Mouse (Mus musculus) limb, embryonic 11.5 days (tissue): ENCODE measurements around the gene Stard13. TPM values are rescaled to one million over a fixed set of nuclear protein-coding genes. Genes with fewer than 3 reads are reported as not detected.

Experiments
- ATAC-seq: fragments of 200-750 bp; cut with Nextera tagmentation; 2 replicates; pipeline ENCODE4 v1.8.0; 2017; ENCODE audit warnings: low read depth; ENCODE audit not compliant: insufficient number of reproducible peaks, low FRiP score, low TSS enrichment
- DNase-seq: peaks from one replicate; pipeline ENCODE4 v3.0.0-alpha.2; 2015; ENCODE audit warnings: low spot score
- H3K27ac ChIP-seq: fragments of 300-500 bp; sonication (generic); replicated peaks from 2 replicates; pipeline ENCODE4 v1.5.1; 2014; ENCODE audit warnings: low read depth, mild to moderate bottlenecking, low read length
- H3K27me3 ChIP-seq: fragments of 300-500 bp; sonication (generic); 2 replicates; pipeline ENCODE4 v1.6.1; 2014; ENCODE audit warnings: mild to moderate bottlenecking, low read length, mixed read lengths; ENCODE audit not compliant: control insufficient read depth, insufficient read depth
- H3K36me3 ChIP-seq: fragments of 300-500 bp; sonication (generic); 2 replicates; pipeline ENCODE4 v1.6.1; 2014; ENCODE audit warnings: mild to moderate bottlenecking, low read length, moderate library complexity, mixed read lengths; ENCODE audit not compliant: control insufficient read depth, insufficient read depth
- H3K4me1 ChIP-seq: fragments of 300-500 bp; sonication (generic); 2 replicates; pipeline ENCODE4 v1.6.1; 2014; ENCODE audit warnings: low read length, mixed read lengths; ENCODE audit not compliant: control insufficient read depth, insufficient read depth
- H3K4me2 ChIP-seq: fragments of 300-500 bp; sonication (generic); 2 replicates; pipeline ENCODE4 v1.6.1; 2014; ENCODE audit warnings: low read depth, mild to moderate bottlenecking, moderate library complexity; ENCODE audit not compliant: severe bottlenecking
- H3K4me3 ChIP-seq: fragments of 300-500 bp; sonication (generic); 2 replicates; pipeline ENCODE4 v1.5.1; 2014; ENCODE audit warnings: low read depth, low read length
- H3K9ac ChIP-seq: fragments of 300-500 bp; sonication (generic); 2 replicates; pipeline ENCODE4 v1.6.1; 2014; ENCODE audit warnings: mild to moderate bottlenecking, low read length
- H3K9me3 ChIP-seq: fragments of 300-500 bp; sonication (generic); 2 replicates; pipeline ENCODE4 v1.6.1; 2016; ENCODE audit warnings: low read length; ENCODE audit not compliant: control insufficient read depth
- WGBS: fragments of 180-500 bp; shearing (Covaris S2); extraction: QIAGEN DNeasy Blood & Tissue Kit; methylation state at CpG from one replicate; pipeline ENCODE4 v1.1.7; 2014; 5-methylcytosine and 5-hydroxymethylcytosine counted together
- polyA plus RNA-seq: library from polyadenylated mRNA; unstranded; fragments of >200 nt; fragmentation: Nextera tagmentation; extraction: Ambion mirVana; gene quantifications from 2 replicates; pipeline ENCODE4 v1.2.1, GENCODE M21; 2014

Stard13 gene
- polyA plus RNA-seq, 1 experiment from 2014 or later = 3.7 TPM

GRCm38 (mm10) chr5:151218689-151219115 is 14.9 kb downstream of the Stard13 start:
- Histone ChIP-seq H3K4me1 (0 out of 2 replicates have a peak, but pooled peaks cover 4% of the 10 kb centered on the region), H3K27ac (no peak overlapping the region), H3K36me3 (no peaks in the 10 kb centered on the region), H3K9me3 (no peaks in the 10 kb centered on the region), H3K4me2 (no peak overlapping the region), H3K9ac (no peak overlapping the region), H3K27me3 (no peaks in the 10 kb centered on the region), H3K4me3 (no peak overlapping the region)
- ATAC-seq = no peak
- DNase-seq = no peak
- 72% methylated on average over 6 of the region's 6 CpGs for WGBS

- H3K9ac ChIP-seq = no peak overlapping the region
- ATAC-seq (no peak), DNase-seq (no peak)
- WGBS = 85% methylated on average over 3 of the region's 3 CpGs
- no peaks in the 10 kb centered on the region for H3K27me3 ChIP-seq
- H3K36me3 ChIP-seq = no peaks in the 10 kb centered on the region
- H3K4me2 ChIP-seq = no peak overlapping the region
- H3K4me1 ChIP-seq = no peaks in the 10 kb centered on the region
- no peak overlapping the region for H3K4me3 ChIP-seq
- no peak overlapping the region for H3K27ac ChIP-seq
- no peaks in the 10 kb centered on the region for H3K9me3 ChIP-seq
These were observed 20.5 kb downstream of the Stard13 start for GRCm38 (mm10) chr5:151213097-151213496.

GRCm38 (mm10) chr5:151210869-151211268 is 22.8 kb downstream of the Stard13 start:
- DNase-seq (no peak), ATAC-seq (no peak)
- Histone ChIP-seq H3K9me3 (no peaks in the 10 kb centered on the region), H3K27me3 (no peaks in the 10 kb centered on the region), H3K4me3 (no peak overlapping the region), H3K36me3 (no peaks in the 10 kb centered on the region), H3K4me1 (no peaks in the 10 kb centered on the region), H3K27ac (no peak overlapping the region), H3K9ac (no peak overlapping the region), H3K4me2 (no peak overlapping the region)
- 92% methylated on average over 1 of the region's 1 CpGs for WGBS

GRCm38 (mm10) chr5:151210060-151210459 is 23.6 kb downstream of the Stard13 start:
- no peak overlapping the region for H3K4me2 ChIP-seq
- H3K4me1 ChIP-seq = no peaks in the 10 kb centered on the region
- DNase-seq = no peak
- ATAC-seq = no peak
- H3K36me3 ChIP-seq = no peaks in the 10 kb centered on the region
- 80% methylated on average over 2 of the region's 2 CpGs for WGBS
- H3K4me3 ChIP-seq = no peak overlapping the region
- H3K9ac ChIP-seq = no peak overlapping the region
- H3K9me3 ChIP-seq = no peaks in the 10 kb centered on the region
- H3K27ac ChIP-seq = no peak overlapping the region
- no peaks in the 10 kb centered on the region for H3K27me3 ChIP-seq

GRCm38 (mm10) chr5:151205017-151205416 is 28.6 kb downstream of the Stard13 start:
- no peak for DNase-seq
- no peak for ATAC-seq
- Histone ChIP-seq H3K4me3 (no peak overlapping the region), H3K36me3 (no peaks in the 10 kb centered on the region), H3K4me2 (no peak overlapping the region), H3K4me1 (no peaks in the 10 kb centered on the region), H3K27ac (no peak overlapping the region), H3K9me3 (no peaks in the 10 kb centered on the region), H3K9ac (no peak overlapping the region), H3K27me3 (no peaks in the 10 kb centered on the region)
- WGBS = 92% methylated on average over 4 of the region's 4 CpGs

GRCm38 (mm10) chr5:151202925-151203324 is 30.7 kb downstream of the Stard13 start:
- DNase-seq = no peak

GRCm38 (mm10) chr5:151201220-151201619 is 32.4 kb downstream of the Stard13 start:
- H3K9ac ChIP-seq = no peak overlapping the region
- ATAC-seq = no peak
- H3K36me3 ChIP-seq = no peaks in the 10 kb centered on the region

More at GRCm38 (mm10) chr5:151202925-151203324, 30.7 kb downstream of the Stard13 start:
- Histone ChIP-seq H3K27ac (no peak overlapping the region), H3K4me3 (no peak overlapping the region), H3K36me3 (no peaks in the 10 kb centered on the region), H3K27me3 (no peaks in the 10 kb centered on the region), H3K9ac (no peak overlapping the region), H3K4me1 (no peaks in the 10 kb centered on the region), H3K4me2 (no peak overlapping the region), H3K9me3 (no peaks in the 10 kb centered on the region)
- 85% methylated on average over 5 of the region's 5 CpGs for WGBS
- no peak for ATAC-seq

GRCm38 (mm10) chr5:151199235-151199634 is 34.4 kb downstream of the Stard13 start:
- Histone ChIP-seq H3K36me3 (no peaks in the 10 kb centered on the region), H3K4me1 (no peaks in the 10 kb centered on the region), H3K9me3 (no peaks in the 10 kb centered on the region), H3K27ac (no peak overlapping the region), H3K4me3 (no peak overlapping the region), H3K9ac (no peak overlapping the region), H3K4me2 (no peak overlapping the region), H3K27me3 (no peaks in the 10 kb centered on the region)
- WGBS = 89% methylated on average over 3 of the region's 3 CpGs
- DNase-seq (no peak), ATAC-seq (no peak)

More at GRCm38 (mm10) chr5:151201220-151201619, 32.4 kb downstream of the Stard13 start:
- DNase-seq = no peak
- H3K27ac ChIP-seq = no peak overlapping the region
- no peaks in the 10 kb centered on the region for H3K27me3 ChIP-seq
- H3K4me2 ChIP-seq = no peak overlapping the region
- H3K9me3 ChIP-seq = no peaks in the 10 kb centered on the region
- no peaks in the 10 kb centered on the region for H3K4me1 ChIP-seq
- H3K4me3 ChIP-seq = no peak overlapping the region
- 87% methylated on average over 3 of the region's 3 CpGs for WGBS

- Histone ChIP-seq H3K27ac (no peak overlapping the region), H3K36me3 (no peaks in the 10 kb centered on the region), H3K4me1 (no peaks in the 10 kb centered on the region), H3K9me3 (no peaks in the 10 kb centered on the region), H3K4me2 (no peak overlapping the region), H3K4me3 (no peak overlapping the region), H3K9ac (no peak overlapping the region), H3K27me3 (no peaks in the 10 kb centered on the region)
- DNase-seq = no peak
- no peak for ATAC-seq
- WGBS = 81% methylated on average over 13 of the region's 13 CpGs
These were observed 36.9 kb downstream of the Stard13 start for GRCm38 (mm10) chr5:151196603-151197272.
